Mouse (Mus musculus) E14TG2a.4 (cell line): ENCODE data around the gene Sqstm1.

Experiments
- CTCF ChIP-seq: conservative IDR thresholded peaks from 2 replicates; pipeline ENCODE4 v1.5.1; 2014; ENCODE audit warnings: low read length
- NANOG ChIP-seq: IDR thresholded peaks from 2 replicates; pipeline ENCODE4 v1.6.1; 2014; ENCODE audit warnings: borderline replicate concordance, low read length, mixed read lengths
- POU5F1 ChIP-seq: IDR thresholded peaks from 2 replicates; pipeline ENCODE4 v1.6.1; 2014; ENCODE audit warnings: low read length, borderline replicate concordance

GRCm38 (mm10) chr11:50211322-50212059, 864 bp upstream of the Sqstm1 start:
- TF ChIP-seq CTCF (no peak), POU5F1 (no peak), NANOG (no peak)
